Comparison of ENCODE assay signal across 8 mouse cellular contexts in the genomic region with DNA sequence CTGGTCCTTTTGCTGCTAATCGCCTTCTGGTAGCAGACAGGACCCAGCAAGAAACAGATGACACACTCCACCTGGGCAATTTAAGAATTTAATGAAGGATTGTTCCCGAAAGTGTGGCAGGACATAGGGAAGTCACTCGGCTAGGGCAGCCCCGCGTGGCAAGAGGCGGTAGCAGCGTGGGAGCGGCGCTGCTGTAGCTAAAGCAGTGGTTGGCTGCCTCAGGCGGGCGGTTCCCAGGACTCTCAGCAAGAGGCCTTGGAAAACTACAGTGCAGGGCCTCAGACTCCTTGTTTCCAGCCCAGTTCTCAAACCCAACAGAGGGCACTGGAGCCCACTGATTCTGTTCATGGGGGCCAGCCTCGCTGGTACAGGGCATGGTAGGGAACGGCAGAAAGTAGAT.
DNase-seq lines count a peak whose midpoint lies in the region; ATAC-seq and TF ChIP-seq lines count a peak whose summit lies in the region.

No protein-coding gene starts in this region.

- 18% methylated on average over 13 of the region's 13 CpGs for WGBS in heart, embryonic 11.5 days (ENCODE audit: insufficient replicate concordance)
- 32% methylated on average over 13 of the region's 13 CpGs for WGBS in kidney, embryonic 14.5 days
- WGBS in thymus, adult 2 months = 92% methylated on average over 13 of the region's 13 CpGs

- ATAC-seq in heart, embryonic 11.5 days (replicated peaks; ENCODE audit: insufficient number of reproducible peaks, low FRiP score, low TSS enrichment) = 0 out of 2 replicates have a peak, but pooled peaks have one; percentile 22
- ATAC-seq in kidney, embryonic 14.5 days (ENCODE audit: low FRiP score, low TSS enrichment) = peak; percentile 66; the same call in 1 of the 2 replicates

- no peaks in the 10 kb centered on the region for H3K27me3 ChIP-seq in ES-Bruce4 (ENCODE audit: control insufficient read depth, insufficient read depth, low read length, poor library complexity, severe bottlenecking)
- H3K27me3 ChIP-seq in heart, embryonic 11.5 days (ENCODE audit: control insufficient read depth, insufficient read depth, low read length) = no peaks in the 10 kb centered on the region
- H3K27me3 ChIP-seq in kidney, embryonic 14.5 days (ENCODE audit: control insufficient read depth, insufficient read depth, low read length) = no peaks in the 10 kb centered on the region
- H3K27me3 ChIP-seq in testis, adult 2 months (ENCODE audit: control insufficient read depth, insufficient read depth, low read length) = no peaks in the 10 kb centered on the region
- no peaks in the 10 kb centered on the region for H3K27me3 ChIP-seq in thymus, adult 2 months (ENCODE audit: control insufficient read depth, insufficient read depth, low read length)

- DNase-seq in adrenal gland, postnatal 10 days = peak; percentile 49
- DNase-seq in lung, postnatal 14 days = peak; percentile 35
- DNase-seq in thymus, adult 2 months = no peak
- no peak for DNase-seq in layer of hippocampus, postnatal 36 days

- H3K4me2 ChIP-seq in heart, embryonic 11.5 days = peak overlapping the region; percentile 54
- peak overlapping the region; percentile 27 for H3K4me2 ChIP-seq in kidney, embryonic 14.5 days (replicated peaks; ENCODE audit: low read depth, low read length)

- H3K9me3 ChIP-seq in ES-Bruce4 (replicated peaks; ENCODE audit: control insufficient read depth, insufficient read depth, low read length, poor library complexity, severe bottlenecking) = no peaks in the 10 kb centered on the region
- H3K9me3 ChIP-seq in heart, embryonic 11.5 days (replicated peaks; ENCODE audit: control insufficient read depth, low read length) = no peaks in the 10 kb centered on the region
- H3K9me3 ChIP-seq in kidney, embryonic 14.5 days (ENCODE audit: control insufficient read depth, low read length) = no peaks in the 10 kb centered on the region

- H3K27ac ChIP-seq in ES-Bruce4 (ENCODE audit: insufficient read depth, low read length) = no peak overlapping the region
- H3K27ac ChIP-seq in heart, embryonic 11.5 days (ENCODE audit: low read depth, low read length) = no peak overlapping the region; the same call in 1 of the 2 replicates
- H3K27ac ChIP-seq in kidney, embryonic 14.5 days (ENCODE audit: low read depth, low read length) = no peak overlapping the region
- H3K27ac ChIP-seq in testis, adult 2 months (ENCODE audit: control insufficient read depth, insufficient read depth, low read depth, low read length) = peak overlapping the region; percentile 70
- H3K27ac ChIP-seq in thymus, adult 2 months (ENCODE audit: control insufficient read depth, insufficient read depth, low read length) = no peak overlapping the region

- H3K4me3 ChIP-seq in ES-Bruce4 (ENCODE audit: low read depth, low read length) = peak overlapping the region; percentile 57
- H3K4me3 ChIP-seq in heart, embryonic 11.5 days (ENCODE audit: low read depth, low read length) = peak overlapping the region; percentile 19; the same call in 1 of the 2 replicates
- no peak overlapping the region; the same call in 1 of the 2 replicates for H3K4me3 ChIP-seq in kidney, embryonic 14.5 days (ENCODE audit: low read length)
- H3K4me3 ChIP-seq in testis, adult 2 months (ENCODE audit: control insufficient read depth, low read depth, low read length) = peak overlapping the region; percentile 66
- no peak overlapping the region for H3K4me3 ChIP-seq in thymus, adult 2 months (ENCODE audit: control insufficient read depth, insufficient read depth, low read length)

- H3K9ac ChIP-seq in ES-Bruce4 (ENCODE audit: low read depth, poor library complexity, severe bottlenecking) = no peak overlapping the region
- no peak overlapping the region; the same call in 1 of the 2 replicates for H3K9ac ChIP-seq in heart, embryonic 11.5 days (ENCODE audit: low read depth, low read length)
- no peak overlapping the region for H3K9ac ChIP-seq in kidney, embryonic 14.5 days (ENCODE audit: low read depth, low read length)

- no peaks in the 10 kb centered on the region for H3K4me1 ChIP-seq in ES-Bruce4 (ENCODE audit: control insufficient read depth, insufficient read depth, low read length)
- no peaks in the 10 kb centered on the region for H3K4me1 ChIP-seq in heart, embryonic 11.5 days (ENCODE audit: control insufficient read depth, insufficient read depth, low read length)
- no peaks in the 10 kb centered on the region for H3K4me1 ChIP-seq in kidney, embryonic 14.5 days (ENCODE audit: control insufficient read depth, insufficient read depth, low read length)
- H3K4me1 ChIP-seq in testis, adult 2 months (ENCODE audit: control insufficient read depth, insufficient read depth, low read length) = peaks cover 3% of the 10 kb centered on the region
- no peaks in the 10 kb centered on the region for H3K4me1 ChIP-seq in thymus, adult 2 months (replicated peaks; ENCODE audit: control insufficient read depth, insufficient read depth, low read length)

- no peaks in the 10 kb centered on the region for H3K36me3 ChIP-seq in ES-Bruce4 (ENCODE audit: control insufficient read depth, insufficient read depth, low read length, poor library complexity, severe bottlenecking)
- no peaks in the 10 kb centered on the region for H3K36me3 ChIP-seq in heart, embryonic 11.5 days (ENCODE audit: control insufficient read depth, insufficient read depth, low read length)
- no peaks in the 10 kb centered on the region for H3K36me3 ChIP-seq in kidney, embryonic 14.5 days (ENCODE audit: control insufficient read depth, insufficient read depth, low read length)
- no peaks in the 10 kb centered on the region for H3K36me3 ChIP-seq in testis, adult 2 months (ENCODE audit: control insufficient read depth, insufficient read depth, low read length)
- no peaks in the 10 kb centered on the region for H3K36me3 ChIP-seq in thymus, adult 2 months (ENCODE audit: control insufficient read depth, insufficient read depth, low read length)

- TF ChIP-seq CTCF in ES-Bruce4 (IDR thresholded peaks at IDR 0.05; ENCODE audit: low read depth, low read length) = no peak
- TF ChIP-seq CTCF in testis, adult 2 months (IDR thresholded peaks at IDR 0.05; ENCODE audit: control insufficient read depth, insufficient read depth, insufficient replicate concordance, low read depth, low read length) = 0 out of 2 replicates have a peak, but pooled peaks have one; percentile 16
- TF ChIP-seq CTCF in thymus, adult 2 months (IDR thresholded peaks at IDR 0.05; ENCODE audit: borderline replicate concordance, control insufficient read depth, extremely low read depth, insufficient read depth, low read length, poor library complexity) = no peak

- TF ChIP-seq EP300 in ES-Bruce4 (IDR thresholded peaks at IDR 0.05; ENCODE audit: insufficient read depth, low read depth, low read length) = no peak

- no peak for TF ChIP-seq POLR2A in ES-Bruce4 (IDR thresholded peaks at IDR 0.05; ENCODE audit: insufficient read depth, low read length)
- no peak for TF ChIP-seq POLR2A in testis, adult 2 months (IDR thresholded peaks at IDR 0.05; ENCODE audit: control insufficient read depth, low read depth, low read length)
- TF ChIP-seq POLR2A in thymus, adult 2 months (IDR thresholded peaks at IDR 0.05; ENCODE audit: control insufficient read depth, extremely low read depth, insufficient read depth, low read length, poor library complexity) = no peak

Comparison
In these comparisons a context has a peak if more than half of its experiments do, and no peak if none do; other contexts are left out.
1. H3K4me3 ChIP-seq: peak in ES-Bruce4 (single experiment), heart, embryonic 11.5 days (single experiment) and testis, adult 2 months (single experiment); none in kidney, embryonic 14.5 days (single experiment) and thymus, adult 2 months (single experiment).
2. DNase-seq: peak in adrenal gland, postnatal 10 days (single experiment) and lung, postnatal 14 days (single experiment); none in thymus, adult 2 months (single experiment) and layer of hippocampus, postnatal 36 days (0 of 2).